In the genomic region with DNA sequence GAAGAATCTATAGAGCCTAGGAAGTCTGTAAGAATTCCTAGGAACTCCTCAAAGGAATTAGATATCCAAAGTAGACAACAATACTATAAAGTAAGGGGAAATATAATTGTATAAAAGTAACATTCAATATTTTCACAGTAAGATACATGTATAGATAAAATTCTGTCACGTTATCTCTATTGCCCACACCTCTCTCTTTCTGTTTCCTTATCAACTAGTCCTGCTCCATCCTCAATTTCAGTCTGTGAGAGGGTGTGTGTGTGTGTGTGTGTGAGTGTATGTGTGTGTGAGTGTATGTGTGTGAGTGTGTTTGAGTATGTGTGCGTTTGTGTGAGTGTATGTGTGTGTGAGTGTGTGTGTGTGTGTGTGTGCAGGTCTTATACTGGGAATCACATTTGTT, we compare ENCODE assay signal across 31 mouse cellular contexts.
"Had no signal": no experiment of that assay in that cellular context is flagged by ENCODE, and none has a peak within 500 bp of the region (broad histone marks: within the 10 kb centered on the region; RNA-seq: fewer than 3 reads in every experiment).

No protein-coding gene starts in this region.

- H3K27ac ChIP-seq: heart, embryonic 10.5 days; heart, embryonic 13.5 days; heart, embryonic 15.5 days; hindbrain, embryonic 10.5 days; hindbrain, embryonic 12.5 days; hindbrain, embryonic 13.5 days; hindbrain, embryonic 14.5 days; hindbrain, embryonic 15.5 days; hindbrain, postnatal 0 days; intestine, embryonic 15.5 days; kidney, embryonic 15.5 days; kidney, postnatal 0 days; layer of hippocampus, adult 2 months; left cerebral cortex, adult 2 months had no signal

- H3K27me3 ChIP-seq: heart, embryonic 12.5 days; heart, embryonic 13.5 days; heart, embryonic 15.5 days; hindbrain, embryonic 12.5 days; hindbrain, embryonic 13.5 days; hindbrain, embryonic 15.5 days; intestine, embryonic 15.5 days; kidney, embryonic 15.5 days had no signal

- H3K36me3 ChIP-seq: heart, embryonic 10.5 days; heart, embryonic 12.5 days; heart, embryonic 13.5 days; heart, embryonic 15.5 days; hindbrain, embryonic 10.5 days; hindbrain, embryonic 12.5 days; hindbrain, embryonic 13.5 days; hindbrain, embryonic 15.5 days; intestine, embryonic 15.5 days; kidney, embryonic 15.5 days had no signal

- H3K9me3 ChIP-seq: heart, embryonic 10.5 days; heart, embryonic 15.5 days; hindbrain, embryonic 10.5 days; hindbrain, embryonic 12.5 days; hindbrain, embryonic 13.5 days; hindbrain, embryonic 15.5 days; intestine, embryonic 15.5 days; kidney, embryonic 15.5 days had no signal

- H3K9ac ChIP-seq: heart, embryonic 12.5 days; heart, embryonic 13.5 days; heart, embryonic 15.5 days; hindbrain, embryonic 12.5 days; hindbrain, embryonic 13.5 days; hindbrain, embryonic 14.5 days; hindbrain, embryonic 15.5 days; intestine, embryonic 15.5 days; kidney, embryonic 15.5 days had no signal

- DNase-seq: heart, postnatal 10 days; heart, postnatal 14 days; heart, postnatal 36 days; heart, postnatal 4 days; kidney, adult 11 months; kidney, adult 18-20 months; kidney, adult 2 months; kidney, adult 8-10 months; kidney, adult 9 months; kidney, postnatal 10 days; kidney, postnatal 14 days; kidney, postnatal 25 days; kidney, postnatal 36 days; kidney, postnatal 4 days; layer of hippocampus, adult 9-11 months; layer of hippocampus, postnatal 36 days had no signal

- H3K4me3 ChIP-seq: heart, embryonic 10.5 days; heart, embryonic 12.5 days; heart, embryonic 13.5 days; heart, embryonic 15.5 days; hindbrain, embryonic 10.5 days; hindbrain, embryonic 12.5 days; hindbrain, embryonic 13.5 days; hindbrain, embryonic 15.5 days; intestine, embryonic 15.5 days; kidney, embryonic 15.5 days; layer of hippocampus, adult 2 months; left cerebral cortex, adult 2 months had no signal

- H3K4me1 ChIP-seq: heart, embryonic 10.5 days; heart, embryonic 12.5 days; heart, embryonic 13.5 days; heart, embryonic 15.5 days; hindbrain, embryonic 10.5 days; hindbrain, embryonic 12.5 days; hindbrain, embryonic 13.5 days; hindbrain, embryonic 15.5 days; intestine, embryonic 15.5 days; kidney, embryonic 15.5 days had no signal
